Mouse (Mus musculus): ENCODE data around the gene Mybpc2.

- TF ChIP-seq CTCF (conservative IDR thresholded peaks at IDR 0.05; ENCODE audit: insufficient read depth, insufficient read length, low read depth, low read length): no peak
- peak; percentile 73 for TF ChIP-seq POLR2A (IDR thresholded peaks at IDR 0.05; ENCODE audit: low read depth, low read length)
These were observed 47.8 kb upstream of the Mybpc2 start, which contains the start of gene Napsa for GRCm38 (mm10) chr7:44572213-44572701.

Data from kidney, adult 2 months (tissue).